Comparison of ENCODE assay signal across 10 mouse cellular contexts in the genomic region with DNA sequence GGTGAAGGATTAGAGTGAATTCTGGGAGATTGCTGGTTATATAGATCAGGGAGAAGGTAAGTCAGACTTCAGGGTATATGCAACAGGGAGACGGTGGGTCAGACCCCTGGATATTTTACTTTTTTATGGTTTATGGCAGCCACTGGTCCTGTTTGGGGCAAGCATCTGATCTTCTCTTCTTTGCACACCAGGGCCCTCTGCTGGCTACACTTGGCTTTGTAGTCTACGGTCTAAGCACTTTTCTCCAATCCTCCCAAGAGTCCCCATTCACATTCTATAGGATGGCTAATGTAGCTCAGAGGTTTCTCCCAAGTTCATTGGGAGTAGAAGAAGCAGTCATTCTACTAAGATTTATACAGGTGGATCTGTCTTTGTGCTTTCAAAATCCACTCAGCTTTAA.
DNase-seq lines count a peak whose midpoint lies in the region; ATAC-seq and TF ChIP-seq lines count a peak whose summit lies in the region.
"Had no signal": no experiment of that assay in that cellular context is flagged by ENCODE, and none has a peak within 500 bp of the region (broad histone marks: within the 10 kb centered on the region; RNA-seq: fewer than 3 reads in every experiment).

No protein-coding gene starts in this region.

- no peaks in the 10 kb centered on the region for H3K9me3 ChIP-seq in midbrain, embryonic 11.5 days (ENCODE audit: control insufficient read depth, low read length)
- H3K9me3 ChIP-seq in midbrain, embryonic 14.5 days (ENCODE audit: control insufficient read depth, low read length): no peaks in the 10 kb centered on the region
- H3K9me3 ChIP-seq in forebrain, embryonic 10.5 days: no peaks in the 10 kb centered on the region
- H3K9me3 ChIP-seq: hindbrain, embryonic 10.5 days had no signal

- TF ChIP-seq POLR2A in cortical plate, adult 2 months (IDR thresholded peaks at IDR 0.05; ENCODE audit: extremely low read depth, insufficient read depth, low read length): no peak

- no peak for ATAC-seq in midbrain, embryonic 11.5 days (ENCODE audit: low FRiP score)
- no peak for ATAC-seq in midbrain, embryonic 14.5 days (ENCODE audit: low FRiP score, low TSS enrichment)

- intact Hi-C loops in gastrocnemius, adult 2 months (cut with DNase I): loop anchor here (2.0 to 5.0 kb wide), 2 partner anchors 143 to 232 kb away; no protein-coding TSS in a partner anchor

- H3K27ac ChIP-seq in gastrocnemius, adult 2 months: no peak overlapping the region
- no peak overlapping the region for H3K27ac ChIP-seq in midbrain, embryonic 11.5 days (ENCODE audit: low read depth, low read length)
- no peak overlapping the region for H3K27ac ChIP-seq in midbrain, embryonic 14.5 days (replicated peaks; ENCODE audit: low read depth, low read length)
- H3K27ac ChIP-seq in cortical plate, adult 2 months (ENCODE audit: insufficient read depth, low read length): no peak overlapping the region
- H3K27ac ChIP-seq in forebrain, embryonic 10.5 days: no peak overlapping the region
- H3K27ac ChIP-seq: hindbrain, embryonic 10.5 days had no signal

- H3K27me3 ChIP-seq in midbrain, embryonic 11.5 days (ENCODE audit: control insufficient read depth, insufficient read depth, low read length): no peaks in the 10 kb centered on the region
- no peaks in the 10 kb centered on the region for H3K27me3 ChIP-seq in midbrain, embryonic 14.5 days (ENCODE audit: control insufficient read depth, insufficient read depth, low read length)
- H3K27me3 ChIP-seq in forebrain, embryonic 10.5 days (ENCODE audit: poor library complexity, severe bottlenecking): no peaks in the 10 kb centered on the region

- no peak overlapping the region for H3K4me3 ChIP-seq in gastrocnemius, adult 2 months
- H3K4me3 ChIP-seq in midbrain, embryonic 11.5 days (ENCODE audit: low read depth, low read length): no peak overlapping the region
- no peak overlapping the region for H3K4me3 ChIP-seq in midbrain, embryonic 14.5 days (replicated peaks; ENCODE audit: low read depth, low read length)
- no peak overlapping the region for H3K4me3 ChIP-seq in cortical plate, adult 2 months (ENCODE audit: insufficient read depth, low read length)
- no peak overlapping the region for H3K4me3 ChIP-seq in forebrain, embryonic 10.5 days
- H3K4me3 ChIP-seq: erythroblast, embryonic 14.5 days; hindbrain, embryonic 10.5 days had no signal

- TF ChIP-seq CTCF in gastrocnemius, adult 2 months (IDR thresholded peaks at IDR 0.05): peak; percentile 66
- 0 out of 2 replicates have a peak, but pooled peaks have one; percentile 12 for TF ChIP-seq CTCF in cortical plate, adult 2 months (IDR thresholded peaks at IDR 0.05; ENCODE audit: extremely low read depth, insufficient read depth, low read length)

- no peak overlapping the region for H3K9ac ChIP-seq in midbrain, embryonic 11.5 days (ENCODE audit: low read length)
- no peak overlapping the region for H3K9ac ChIP-seq in midbrain, embryonic 14.5 days (replicated peaks; ENCODE audit: low read length)

- no peaks in the 10 kb centered on the region for H3K4me1 ChIP-seq in midbrain, embryonic 11.5 days (ENCODE audit: control insufficient read depth, insufficient read depth, low read length)
- H3K4me1 ChIP-seq in midbrain, embryonic 14.5 days (ENCODE audit: control insufficient read depth, insufficient read depth, low read length): no peaks in the 10 kb centered on the region
- no peaks in the 10 kb centered on the region for H3K4me1 ChIP-seq in cortical plate, adult 2 months (ENCODE audit: control insufficient read depth, insufficient read depth, low read length)
- no peaks in the 10 kb centered on the region for H3K4me1 ChIP-seq in forebrain, embryonic 10.5 days
- H3K4me1 ChIP-seq: hindbrain, embryonic 10.5 days had no signal

- DNase-seq in gastrocnemius, adult 2 months: peak; percentile 61
- DNase-seq in gastrocnemius, adult 8-10 months (ENCODE audit: low spot score in 2 of 2): no peak
- DNase-seq in midbrain, embryonic 11.5 days (ENCODE audit: low spot score, missing footprints): peak; percentile 62
- no peak for DNase-seq in midbrain, embryonic 14.5 days
- DNase-seq in lung, postnatal 14 days: peak; percentile 45
- DNase-seq in forebrain, embryonic 10.5 days (ENCODE audit: extremely low spot score, low spot score): no peak
- DNase-seq in thymus, postnatal 10 days (ENCODE audit: low spot score in 2 of 2): no peak

- no peak overlapping the region for H3K4me2 ChIP-seq in midbrain, embryonic 11.5 days
- H3K4me2 ChIP-seq in midbrain, embryonic 14.5 days (ENCODE audit: low read length): no peak overlapping the region

- H3K36me3 ChIP-seq in midbrain, embryonic 11.5 days (ENCODE audit: control insufficient read depth, insufficient read depth, low read length): no peaks in the 10 kb centered on the region
- no peaks in the 10 kb centered on the region for H3K36me3 ChIP-seq in midbrain, embryonic 14.5 days (ENCODE audit: control insufficient read depth, insufficient read depth, low read length)
- no peaks in the 10 kb centered on the region for H3K36me3 ChIP-seq in forebrain, embryonic 10.5 days (replicated peaks)
- H3K36me3 ChIP-seq: hindbrain, embryonic 10.5 days had no signal

- WGBS in midbrain, embryonic 11.5 days: 88% methylated on average over 2 of the region's 2 CpGs
- WGBS in midbrain, embryonic 14.5 days: 85% methylated on average over 2 of the region's 2 CpGs
- WGBS in forebrain, embryonic 10.5 days: 90% methylated on average over 2 of the region's 2 CpGs

Comparison
In these comparisons a context has a peak if more than half of its experiments do, and no peak if none do; other contexts are left out.
1. DNase-seq: peak in gastrocnemius, adult 2 months (single experiment), midbrain, embryonic 11.5 days (single experiment) and lung, postnatal 14 days (single experiment); none in gastrocnemius, adult 8-10 months (0 of 2), midbrain, embryonic 14.5 days (single experiment), forebrain, embryonic 10.5 days (single experiment) and thymus, postnatal 10 days (0 of 2).